In the genomic region with DNA sequence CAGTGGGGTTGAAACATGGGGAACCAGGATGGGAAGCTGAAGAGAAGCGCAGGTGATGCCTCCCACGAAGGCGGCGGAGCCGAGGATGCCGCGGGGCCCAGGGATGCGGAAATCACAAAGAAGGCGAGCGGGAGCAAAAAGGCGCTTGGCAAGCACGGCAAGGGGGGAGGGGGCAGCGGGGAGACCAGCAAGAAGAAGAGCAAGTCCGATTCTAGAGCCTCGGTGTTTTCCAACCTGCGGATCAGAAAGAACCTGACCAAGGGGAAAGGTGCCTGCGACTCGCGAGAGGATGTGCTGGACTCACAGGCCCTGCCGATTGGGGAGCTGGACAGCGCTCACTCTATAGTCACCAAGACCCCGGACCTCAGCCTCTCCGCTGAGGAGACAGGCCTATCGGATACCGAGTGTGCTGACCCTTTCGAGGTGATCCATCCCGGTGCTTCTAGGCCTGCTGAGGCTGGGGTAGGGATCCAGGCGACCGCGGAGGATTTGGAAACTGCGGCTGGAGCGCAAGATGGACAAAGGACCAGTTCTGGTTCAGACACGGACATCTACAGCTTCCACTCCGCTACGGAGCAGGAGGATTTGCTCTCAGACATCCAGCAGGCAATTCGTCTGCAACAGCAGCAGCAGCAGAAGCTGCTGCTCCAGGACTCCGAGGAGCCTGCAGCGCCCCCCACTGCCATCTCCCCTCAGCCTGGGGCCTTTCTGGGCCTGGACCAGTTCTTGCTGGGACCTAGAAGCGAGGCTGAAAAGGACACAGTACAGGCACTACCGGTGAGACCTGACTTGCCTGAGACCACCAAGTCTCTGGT, we compare ENCODE assay signal across 8 mouse cellular contexts. TPM values are rescaled to one million over a fixed set of nuclear protein-coding genes. Genes with fewer than 3 reads are reported as not detected.
A peak's percentile ranks its signal among the peaks of the same experiment; 100 is the strongest.
DNase-seq lines count a peak whose midpoint lies in the region; ATAC-seq lines count a peak whose summit lies in the region.

No protein-coding gene starts in this region.

- ATAC-seq in heart, embryonic 12.5 days (ENCODE audit: insufficient number of reproducible peaks, low FRiP score): peak; percentile 64
- no peak for ATAC-seq in erythroid progenitor cell, adult 5-6 weeks (replicated peaks; ENCODE audit: low FRiP score, poor library complexity, severe bottlenecking)

- under 1% methylated on average over 40 of the region's 40 CpGs for WGBS in heart, embryonic 12.5 days

- H3K4me3 ChIP-seq in heart, embryonic 12.5 days: peak overlapping the region; percentile 64

- no peak overlapping the region for H3K27ac ChIP-seq in heart, embryonic 12.5 days (ENCODE audit: poor library complexity, severe bottlenecking)

- peaks cover 15% of the 10 kb centered on the region; the same call in 1 of the 2 replicates for H3K27me3 ChIP-seq in heart, embryonic 12.5 days (replicated peaks)

- H3K9me3 ChIP-seq in heart, embryonic 12.5 days (replicated peaks): no peaks in the 10 kb centered on the region

- H3K4me2 ChIP-seq in heart, embryonic 12.5 days: peak overlapping the region; percentile 100

- peak; percentile 9 for DNase-seq in 3134 (ENCODE audit: extremely low read depth, insufficient read length, low spot score)
- peak; percentile 63 for DNase-seq in Muller cell, postnatal 12 days (ENCODE audit: inconsistent ontology term)
- DNase-seq in embryo, embryonic 9.5 days (ENCODE audit: extremely low spot score): peak; percentile 69
- peak; percentile 70 to 75 for DNase-seq in layer of hippocampus, postnatal 14 days (ENCODE audit: low spot score in 2 of 2)
- DNase-seq in lung, postnatal 4 days: peak; percentile 5 to 20
- peak; percentile 82 to 83 for DNase-seq in right cerebral cortex, postnatal 10 days (ENCODE audit: low spot score in 2 of 2)

- no peaks in the 10 kb centered on the region for H3K36me3 ChIP-seq in heart, embryonic 12.5 days

- peak overlapping the region; percentile 63 for H3K9ac ChIP-seq in heart, embryonic 12.5 days

- peaks cover 16% of the 10 kb centered on the region for H3K4me1 ChIP-seq in heart, embryonic 12.5 days (replicated peaks)

RNA-seq across cellular contexts. Expression of a gene that starts 0.6 kb away (rescaled TPM):
- polyA plus RNA-seq in heart, embryonic 12.5 days (2016; fragmentation: Nextera tagmentation; extraction: Ambion mirVana): 0.63 and 0.78 TPM in 2 replicates
- total RNA-seq in layer of hippocampus, postnatal 14 days (2021): 10 to 100 TPM; 51.5 to 55.7 TPM
- 0.42 and 4.3 TPM in 2 replicates for total RNA-seq in erythroid progenitor cell, adult 5-6 weeks (2015; ENCODE audit: low replicate concordance)
- not detected in 2 replicates for total RNA-seq in erythroid progenitor cell, adult 5-6 weeks (2017; ENCODE audit: low replicate concordance)

Comparison
In these comparisons a context has a peak if more than half of its experiments do, and no peak if none do; other contexts are left out.
1. DNase-seq: peak in every context shown above with its lines; median percentile 82 in right cerebral cortex, postnatal 10 days; 72 in layer of hippocampus, postnatal 14 days; 69 in embryo, embryonic 9.5 days; 63 in Muller cell, postnatal 12 days; 12 in lung, postnatal 4 days; 9 in 3134.
2. RNA of a gene that starts 0.6 kb away (total RNA-seq): 51.5 to 55.7 TPM in layer of hippocampus, postnatal 14 days; 0.42 to 4.3 TPM in erythroid progenitor cell, adult 5-6 weeks; every median in the first group is over 4 times any median in the second.